Mouse (Mus musculus) testis, adult 2 months (tissue): ENCODE measurements around the gene Lhpp.

Experiments used
- CTCF ChIP-seq: fragments of 200-500 bp; IDR thresholded peaks from 2 replicates; pipeline ENCODE4 v1.5.1; 2012; ENCODE audit warnings: low read depth, mild to moderate bottlenecking, inconsistent platforms, low read length, moderate library complexity; ENCODE audit not compliant: control insufficient read depth, insufficient read depth, insufficient replicate concordance
- POLR2A ChIP-seq: fragments of 200-500 bp; IDR thresholded peaks from 2 replicates; pipeline ENCODE4 v1.6.1; 2012; ENCODE audit warnings: low read depth, mild to moderate bottlenecking, inconsistent platforms, low read length, moderate library complexity; ENCODE audit not compliant: control insufficient read depth

DNA sequence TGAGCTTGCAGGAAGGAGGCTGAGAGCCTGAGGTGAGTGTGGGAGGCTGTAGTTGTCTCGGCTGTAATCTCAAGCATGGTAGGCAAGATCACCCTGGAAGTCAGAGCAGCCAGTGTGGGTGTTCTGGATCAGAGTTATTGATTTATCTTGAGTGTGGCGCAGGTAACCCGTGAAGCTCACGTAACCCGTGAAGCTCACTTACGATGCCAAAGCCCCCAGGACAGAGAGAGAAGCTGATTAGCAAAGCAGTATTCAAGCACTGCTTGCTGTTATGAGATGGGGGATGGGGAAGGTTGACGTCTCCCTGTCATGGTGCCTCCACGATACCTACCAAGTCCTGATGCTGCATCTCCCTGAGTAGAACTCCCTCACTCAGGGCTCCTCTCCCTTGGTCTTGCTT is 9.1 kb downstream of the Lhpp start:
- TF ChIP-seq POLR2A (no peak), CTCF (no peak)
